Mouse (Mus musculus): ENCODE data around the gene Yipf2.

DNA sequence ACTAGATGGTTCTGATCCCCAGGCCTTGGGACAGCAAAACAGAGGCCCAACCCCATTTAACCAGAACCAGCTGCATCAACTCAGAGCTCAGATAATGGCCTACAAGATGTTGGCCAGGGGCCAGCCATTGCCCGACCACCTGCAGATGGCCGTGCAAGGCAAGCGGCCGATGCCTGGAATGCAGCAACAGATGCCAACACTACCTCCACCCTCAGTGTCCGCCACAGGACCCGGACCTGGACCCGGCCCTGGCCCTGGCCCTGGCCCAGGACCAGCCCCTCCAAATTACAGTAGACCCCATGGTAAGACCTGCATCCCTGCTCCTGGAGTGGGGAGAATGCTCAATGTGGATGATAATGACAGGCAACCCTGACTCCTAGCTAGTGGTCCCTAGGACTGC lies 43.0 kb upstream of the Yipf2 start:
- TF ChIP-seq GATA1 (IDR thresholded peaks at IDR 0.05; ENCODE audit: borderline replicate concordance, low read length) = no peak
- TF ChIP-seq CTCF (IDR thresholded peaks at IDR 0.05; ENCODE audit: low read depth, low read length) = no peak
- TF ChIP-seq TAL1 (conservative IDR thresholded peaks at IDR 0.05; ENCODE audit: low read depth, low read length) = no peak

Data from G1E (cell line).